Mouse (Mus musculus) right cerebral cortex, adult 18-20 months (tissue): ENCODE results near the gene Fuom.

Experiments
- DNase-seq: peaks from one replicate; pipeline ENCODE4 v3.0.0; 2022; ENCODE audit warnings: mixed read lengths

Fuom gene

GRCm38 (mm10) chr7:140049115-140049689, 53.0 kb downstream of the Fuom start:
- DNase-seq, result no peak

- DNase-seq, result no peak
These were observed 53.7 kb downstream of the Fuom start, which contains the start of gene Msx3 for GRCm38 (mm10) chr7:140048361-140049114. Gene Msx3 (minus strand): TSS chr7:140049089.

DNA sequence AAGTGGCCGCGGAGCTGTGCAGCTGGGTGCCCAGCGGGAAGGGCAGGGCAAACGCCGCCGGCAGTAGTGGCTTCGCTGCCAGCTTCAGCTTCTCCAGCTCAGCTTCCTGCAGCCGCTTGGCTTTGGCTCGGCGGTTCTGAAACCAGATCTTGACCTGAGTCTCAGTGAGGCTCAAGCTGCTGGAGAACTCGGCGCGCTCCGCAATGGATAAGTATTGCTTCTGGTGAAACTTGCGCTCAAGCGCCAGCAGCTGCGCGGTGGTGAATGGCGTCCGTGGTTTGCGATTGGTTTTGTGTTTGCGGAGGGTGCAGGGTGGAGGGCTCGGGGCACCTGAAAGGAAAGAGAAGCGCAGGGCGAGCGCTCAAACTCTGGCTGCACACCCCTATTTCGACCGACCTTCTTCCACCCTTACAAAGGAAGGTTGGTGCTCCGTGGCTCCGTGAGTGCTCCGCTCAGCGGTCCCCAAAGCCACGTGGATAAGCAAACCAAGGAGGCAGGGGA, 54.4 kb downstream of the Fuom start:
- DNase-seq, result no peak
